Mouse (Mus musculus): Measurements from ENCODE around the gene Thrb. TPM values are rescaled to one million over a fixed set of nuclear protein-coding genes. Genes with fewer than 3 reads are reported as not detected.

The Thrb gene
- polyA plus RNA-seq, 1 experiment from 2014 or later = 1.2 TPM

DNA sequence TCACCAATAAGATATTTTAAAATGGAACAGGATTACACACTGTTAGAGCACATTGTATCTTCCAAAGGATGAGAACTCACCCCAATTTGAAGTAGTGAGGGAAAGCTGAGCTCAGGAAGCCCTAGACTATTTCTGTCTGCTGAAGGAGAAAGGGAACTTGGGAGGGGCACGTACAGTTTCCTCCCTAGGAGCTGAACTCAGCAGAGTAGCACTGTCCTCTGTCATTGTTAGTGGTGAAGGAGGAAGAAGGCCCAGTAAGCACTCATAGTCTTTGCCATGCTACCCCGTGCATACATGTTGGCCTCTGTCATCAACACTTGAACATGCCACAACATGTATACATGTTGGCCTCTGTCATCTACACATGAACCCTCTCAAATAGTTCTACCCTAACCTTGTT is 294.0 kb downstream of the Thrb start:
- DNase-seq (ENCODE audit: low spot score) (no peak), ATAC-seq (no peak)
- WGBS = 88% methylated on average over 2 of the region's 2 CpGs
- Histone ChIP-seq H3K36me3 (ENCODE audit: control insufficient read depth, insufficient read depth, low read length) (no peaks in the 10 kb centered on the region), H3K27ac (ENCODE audit: low read depth, low read length) (no peak overlapping the region), H3K4me2 (ENCODE audit: low read length) (no peak overlapping the region), H3K9ac (ENCODE audit: low read length) (no peak overlapping the region), H3K4me1 (ENCODE audit: control insufficient read depth, insufficient read depth, low read length) (no peaks in the 10 kb centered on the region), H3K9me3 (replicated peaks; ENCODE audit: control insufficient read depth, low read length) (no peaks in the 10 kb centered on the region), H3K4me3 (ENCODE audit: low read depth, low read length) (no peak overlapping the region), H3K27me3 (replicated peaks; ENCODE audit: control insufficient read depth, insufficient read depth, low read length) (no peaks in the 10 kb centered on the region)

DNA sequence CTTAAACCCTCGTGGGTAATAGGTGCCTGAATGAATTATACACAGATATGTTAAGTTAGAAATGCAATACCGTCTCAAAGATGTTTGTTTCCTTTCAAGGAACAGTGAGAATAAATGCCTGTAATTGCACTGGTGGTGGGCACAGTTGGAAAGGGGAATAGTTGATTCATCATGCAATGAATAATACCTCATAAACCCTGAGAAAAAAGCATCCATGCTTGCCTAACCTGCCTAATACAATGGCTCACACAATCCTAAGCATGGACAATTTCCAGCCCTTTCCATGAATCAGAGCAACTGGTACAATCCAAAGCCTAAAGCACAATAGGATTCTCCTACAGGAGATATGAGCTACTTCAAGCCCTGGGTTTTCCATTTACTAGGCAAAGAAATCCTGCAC is 299.8 kb downstream of the Thrb start:
- ATAC-seq (no peak), DNase-seq (ENCODE audit: low spot score) (no peak)
- 44% methylated on average over 2 of the region's 2 CpGs for WGBS
- no peaks in the 10 kb centered on the region for H3K27me3 ChIP-seq (replicated peaks; ENCODE audit: control insufficient read depth, insufficient read depth, low read length)
- no peak overlapping the region for H3K4me2 ChIP-seq (ENCODE audit: low read length)
- no peaks in the 10 kb centered on the region for H3K4me1 ChIP-seq (ENCODE audit: control insufficient read depth, insufficient read depth, low read length)
- H3K27ac ChIP-seq (ENCODE audit: low read depth, low read length) = no peak overlapping the region
- no peaks in the 10 kb centered on the region for H3K9me3 ChIP-seq (replicated peaks; ENCODE audit: control insufficient read depth, low read length)
- no peak overlapping the region for H3K4me3 ChIP-seq (ENCODE audit: low read depth, low read length)
- H3K9ac ChIP-seq (ENCODE audit: low read length) = no peak overlapping the region
- H3K36me3 ChIP-seq (ENCODE audit: control insufficient read depth, insufficient read depth, low read length) = no peaks in the 10 kb centered on the region

DNA sequence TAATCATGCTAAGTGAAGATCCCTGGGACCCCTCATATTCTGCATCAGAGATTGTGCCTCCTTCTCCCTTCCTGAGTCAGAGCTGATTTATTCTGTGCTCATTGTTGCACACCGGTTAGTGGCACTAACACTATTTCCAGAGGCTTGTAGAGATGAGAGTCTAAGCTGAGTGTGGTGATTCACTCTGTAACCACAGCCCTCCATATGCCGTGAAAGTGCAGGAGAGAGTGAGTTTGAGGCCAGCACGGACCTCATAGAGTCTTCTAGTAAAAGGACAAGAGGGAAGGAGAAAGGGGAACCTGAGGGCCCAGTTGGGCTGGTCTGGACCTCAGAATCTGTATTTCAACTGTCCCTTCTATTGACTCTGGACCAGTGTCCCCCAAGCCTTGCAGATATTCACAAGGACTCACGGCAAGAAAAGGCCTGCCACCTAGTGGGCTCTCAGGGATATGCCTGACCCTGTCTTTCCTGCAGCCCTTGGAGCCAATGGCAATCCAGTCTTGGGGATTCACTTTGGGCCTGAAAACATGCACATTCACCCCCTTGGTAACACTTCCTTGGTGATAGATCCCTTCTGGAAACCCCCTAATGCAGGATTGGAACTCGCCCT is 307.2 kb downstream of the Thrb start:
- no peaks in the 10 kb centered on the region for H3K4me1 ChIP-seq (ENCODE audit: control insufficient read depth, insufficient read depth, low read length)
- 38% methylated on average over 5 of the region's 5 CpGs for WGBS

DNA sequence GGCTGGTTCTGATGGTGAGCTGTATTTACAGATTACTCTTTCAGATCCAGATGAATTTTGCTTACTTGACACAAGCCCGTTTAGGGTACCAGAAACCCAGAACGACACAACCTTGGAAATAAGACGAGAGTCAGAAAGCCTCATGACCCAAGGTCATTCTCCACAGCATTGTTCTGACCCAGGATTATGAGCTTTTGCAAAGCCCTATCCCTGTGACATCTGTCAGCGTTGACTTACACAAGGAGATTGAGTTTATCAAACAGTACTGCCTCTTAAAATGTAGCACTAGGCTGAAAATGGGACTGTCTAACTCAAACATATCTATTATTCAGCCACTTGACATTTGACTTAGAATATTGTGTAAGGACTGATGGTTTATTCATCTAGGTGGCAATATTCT is 312.1 kb downstream of the Thrb start:
- H3K4me1 ChIP-seq (ENCODE audit: control insufficient read depth, insufficient read depth, low read length) = no peaks in the 10 kb centered on the region
- ATAC-seq (no peak), DNase-seq (ENCODE audit: low spot score) (no peak)
- H3K27ac ChIP-seq (ENCODE audit: low read depth, low read length) = no peak overlapping the region
- H3K9ac ChIP-seq (ENCODE audit: low read length) = no peak overlapping the region
- no peak overlapping the region for H3K4me3 ChIP-seq (ENCODE audit: low read depth, low read length)
- H3K9me3 ChIP-seq (replicated peaks; ENCODE audit: control insufficient read depth, low read length) = no peaks in the 10 kb centered on the region
- no peak overlapping the region for H3K4me2 ChIP-seq (ENCODE audit: low read length)
- no peaks in the 10 kb centered on the region for H3K27me3 ChIP-seq (replicated peaks; ENCODE audit: control insufficient read depth, insufficient read depth, low read length)
- WGBS = 79% methylated on average over 4 of the region's 4 CpGs
- H3K36me3 ChIP-seq (ENCODE audit: control insufficient read depth, insufficient read depth, low read length) = no peaks in the 10 kb centered on the region

More for the DNA sequence above, 307.2 kb downstream of the Thrb start:
- H3K4me2 ChIP-seq (ENCODE audit: low read length) = no peak overlapping the region
- H3K4me3 ChIP-seq (ENCODE audit: low read depth, low read length) = no peak overlapping the region
- ATAC-seq (peak; percentile 90), DNase-seq (ENCODE audit: low spot score) (peak; percentile 67)
- H3K27ac ChIP-seq (ENCODE audit: low read depth, low read length) = no peak overlapping the region
- no peaks in the 10 kb centered on the region for H3K27me3 ChIP-seq (replicated peaks; ENCODE audit: control insufficient read depth, insufficient read depth, low read length)
- no peaks in the 10 kb centered on the region for H3K36me3 ChIP-seq (ENCODE audit: control insufficient read depth, insufficient read depth, low read length)
- no peaks in the 10 kb centered on the region for H3K9me3 ChIP-seq (replicated peaks; ENCODE audit: control insufficient read depth, low read length)
- H3K9ac ChIP-seq (ENCODE audit: low read length) = no peak overlapping the region

DNA sequence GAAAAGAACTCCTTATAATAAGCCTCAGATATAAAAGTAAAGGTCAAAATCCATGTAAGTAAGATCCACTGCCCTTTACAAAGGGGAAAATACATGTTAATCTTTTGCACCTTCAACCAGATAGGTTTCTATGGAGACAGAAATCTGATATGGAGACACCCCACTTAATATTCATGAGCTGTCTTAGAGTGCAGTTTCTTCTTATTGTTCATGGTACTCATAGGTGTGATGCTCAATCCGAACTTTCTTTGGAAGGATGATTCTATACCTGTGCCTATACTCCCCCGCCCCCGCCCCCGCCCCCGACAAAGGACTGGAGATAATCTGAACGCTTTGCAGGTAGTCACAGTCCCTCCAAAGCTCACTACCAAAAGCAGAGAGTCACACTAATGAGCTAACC is 312.6 kb downstream of the Thrb start:
- 71% methylated on average over 6 of the region's 6 CpGs for WGBS
- ATAC-seq (no peak), DNase-seq (ENCODE audit: low spot score) (no peak)
- Histone ChIP-seq H3K4me1 (ENCODE audit: control insufficient read depth, insufficient read depth, low read length) (no peaks in the 10 kb centered on the region), H3K27me3 (replicated peaks; ENCODE audit: control insufficient read depth, insufficient read depth, low read length) (no peaks in the 10 kb centered on the region), H3K4me3 (ENCODE audit: low read depth, low read length) (no peak overlapping the region), H3K9ac (ENCODE audit: low read length) (no peak overlapping the region), H3K9me3 (replicated peaks; ENCODE audit: control insufficient read depth, low read length) (no peaks in the 10 kb centered on the region), H3K36me3 (ENCODE audit: control insufficient read depth, insufficient read depth, low read length) (no peaks in the 10 kb centered on the region), H3K4me2 (ENCODE audit: low read length) (no peak overlapping the region), H3K27ac (ENCODE audit: low read depth, low read length) (no peak overlapping the region)

DNA sequence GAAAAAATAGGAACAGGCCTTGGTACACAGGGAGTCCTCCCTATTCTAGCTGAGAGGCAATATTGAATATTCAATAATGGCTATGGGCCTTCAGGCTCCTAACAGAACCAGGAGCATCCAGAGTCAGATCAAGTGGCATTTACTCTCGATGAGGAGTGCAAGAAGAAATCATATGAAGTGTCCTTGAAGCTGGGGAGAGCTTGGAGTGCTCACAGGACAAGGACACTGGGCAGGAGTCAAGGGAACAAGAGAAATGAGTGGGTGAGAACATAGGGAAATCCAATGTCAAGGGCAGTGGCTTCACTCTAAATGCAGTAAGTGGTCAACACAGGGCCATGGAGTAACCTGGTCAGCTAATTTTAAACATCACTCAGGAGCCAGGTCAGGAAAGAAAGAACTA is 315.7 kb downstream of the Thrb start:
- DNase-seq (ENCODE audit: low spot score) = no peak
- ATAC-seq = no peak
- Histone ChIP-seq H3K9me3 (replicated peaks; ENCODE audit: control insufficient read depth, low read length) (no peaks in the 10 kb centered on the region), H3K36me3 (ENCODE audit: control insufficient read depth, insufficient read depth, low read length) (no peaks in the 10 kb centered on the region), H3K4me1 (ENCODE audit: control insufficient read depth, insufficient read depth, low read length) (no peaks in the 10 kb centered on the region), H3K27me3 (replicated peaks; ENCODE audit: control insufficient read depth, insufficient read depth, low read length) (no peaks in the 10 kb centered on the region), H3K4me3 (ENCODE audit: low read depth, low read length) (no peak overlapping the region), H3K4me2 (ENCODE audit: low read length) (no peak overlapping the region), H3K9ac (ENCODE audit: low read length) (no peak overlapping the region), H3K27ac (ENCODE audit: low read depth, low read length) (no peak overlapping the region)
- 72% methylated on average over 1 of the region's 1 CpGs for WGBS

DNA sequence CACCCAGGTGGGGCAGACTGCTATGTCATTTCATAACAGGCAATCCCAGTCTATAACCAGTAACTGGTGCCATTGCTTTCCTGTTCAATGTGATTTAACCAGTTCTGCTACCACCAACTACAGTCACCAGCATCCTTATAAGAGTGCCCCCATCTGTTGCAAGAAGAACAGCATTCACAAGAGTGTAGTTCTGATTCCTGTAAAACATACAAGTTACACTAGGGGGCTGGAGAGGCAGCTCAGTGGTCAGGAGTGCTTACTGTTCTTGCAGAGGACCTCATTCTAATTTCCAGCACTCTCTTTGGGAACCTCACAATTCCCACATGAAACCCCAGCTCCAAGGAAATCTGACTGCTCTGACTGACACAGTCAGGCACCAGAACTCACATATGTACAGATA is 318.2 kb downstream of the Thrb start:
- no peaks in the 10 kb centered on the region for H3K4me1 ChIP-seq (ENCODE audit: control insufficient read depth, insufficient read depth, low read length)
- no peak for ATAC-seq
- H3K9me3 ChIP-seq (replicated peaks; ENCODE audit: control insufficient read depth, low read length) = no peaks in the 10 kb centered on the region
- H3K4me2 ChIP-seq (ENCODE audit: low read length) = no peak overlapping the region
- DNase-seq (ENCODE audit: low spot score) = no peak
- H3K4me3 ChIP-seq (ENCODE audit: low read depth, low read length) = no peak overlapping the region
- no peaks in the 10 kb centered on the region for H3K27me3 ChIP-seq (replicated peaks; ENCODE audit: control insufficient read depth, insufficient read depth, low read length)
- H3K9ac ChIP-seq (ENCODE audit: low read length) = no peak overlapping the region
- no peaks in the 10 kb centered on the region for H3K36me3 ChIP-seq (ENCODE audit: control insufficient read depth, insufficient read depth, low read length)
- no peak overlapping the region for H3K27ac ChIP-seq (ENCODE audit: low read depth, low read length)

DNA sequence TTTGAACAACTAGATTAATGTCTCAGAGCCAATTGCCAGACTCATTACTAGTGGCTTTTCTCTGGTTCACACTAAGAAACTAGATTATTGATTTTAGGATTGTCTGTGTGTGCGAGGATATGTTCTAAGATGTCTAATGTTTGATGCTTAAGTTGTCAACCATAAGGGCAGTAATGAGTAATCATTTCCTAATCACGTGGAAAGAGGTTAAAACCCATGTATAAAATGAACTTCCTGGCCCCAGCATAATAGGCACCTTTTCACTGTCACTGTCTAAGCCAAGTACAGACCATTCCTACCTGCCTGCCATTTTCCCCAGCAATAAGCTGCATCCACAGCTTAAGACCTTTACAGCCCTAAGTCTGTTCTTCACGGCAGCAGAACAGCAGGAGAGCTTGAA is 321.2 kb downstream of the Thrb start:
- H3K4me1 ChIP-seq (ENCODE audit: control insufficient read depth, insufficient read depth, low read length) = no peaks in the 10 kb centered on the region
- no peak overlapping the region for H3K9ac ChIP-seq (ENCODE audit: low read length)
- 74% methylated on average over 3 of the region's 3 CpGs for WGBS
- no peak for DNase-seq (ENCODE audit: low spot score)
- no peak overlapping the region for H3K27ac ChIP-seq (ENCODE audit: low read depth, low read length)
- H3K4me2 ChIP-seq (ENCODE audit: low read length) = no peak overlapping the region
- no peak for ATAC-seq
- H3K9me3 ChIP-seq (replicated peaks; ENCODE audit: control insufficient read depth, low read length) = no peaks in the 10 kb centered on the region
- H3K4me3 ChIP-seq (ENCODE audit: low read depth, low read length) = no peak overlapping the region
- H3K36me3 ChIP-seq (ENCODE audit: control insufficient read depth, insufficient read depth, low read length) = no peaks in the 10 kb centered on the region
- H3K27me3 ChIP-seq (replicated peaks; ENCODE audit: control insufficient read depth, insufficient read depth, low read length) = no peaks in the 10 kb centered on the region

DNA sequence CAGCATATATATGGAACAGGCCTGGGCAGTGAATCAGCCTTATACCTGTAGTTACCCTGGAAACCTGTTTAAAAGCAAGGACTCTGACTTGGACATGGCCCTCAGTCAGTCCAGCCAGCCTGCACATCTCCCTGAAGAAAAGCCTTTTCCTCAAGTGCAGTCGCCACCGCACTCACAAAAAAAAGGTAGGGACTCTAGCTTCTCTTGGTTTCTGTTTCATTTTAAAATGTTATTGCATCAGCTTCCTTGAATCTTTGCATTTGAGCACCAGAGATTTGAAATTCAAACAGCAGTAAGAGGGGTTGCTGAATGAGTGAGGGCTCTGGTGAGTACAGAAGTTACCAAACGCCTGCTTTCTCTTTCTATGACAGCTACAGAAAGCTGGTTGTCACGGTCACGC is 322.0 kb downstream of the Thrb start:
- Histone ChIP-seq H3K27ac (ENCODE audit: low read depth, low read length) (no peak overlapping the region), H3K9ac (ENCODE audit: low read length) (no peak overlapping the region), H3K27me3 (replicated peaks; ENCODE audit: control insufficient read depth, insufficient read depth, low read length) (no peaks in the 10 kb centered on the region), H3K4me1 (ENCODE audit: control insufficient read depth, insufficient read depth, low read length) (no peaks in the 10 kb centered on the region), H3K36me3 (ENCODE audit: control insufficient read depth, insufficient read depth, low read length) (no peaks in the 10 kb centered on the region), H3K4me2 (ENCODE audit: low read length) (no peak overlapping the region), H3K9me3 (replicated peaks; ENCODE audit: control insufficient read depth, low read length) (no peaks in the 10 kb centered on the region), H3K4me3 (ENCODE audit: low read depth, low read length) (no peak overlapping the region)
- DNase-seq (ENCODE audit: low spot score) (no peak), ATAC-seq (no peak)
- WGBS = 92% methylated on average over 5 of the region's 5 CpGs

All from forebrain, embryonic 14.5 days (tissue).